Mouse (Mus musculus): ENCODE results near the gene Dnmt1.

Dnmt1 gene

GRCm38 (mm10) chr9:20943396-20943795 lies 16.3 kb downstream of the Dnmt1 start:
- no peak for DNase-seq (ENCODE audit: low spot score)

GRCm38 (mm10) chr9:20923258-20923657 lies 36.4 kb downstream of the Dnmt1 start:
- no peak for DNase-seq (ENCODE audit: low spot score)

- DNase-seq (ENCODE audit: low spot score): no peak
These were observed 43.5 kb downstream of the Dnmt1 start for GRCm38 (mm10) chr9:20916160-20916559.

- DNase-seq (ENCODE audit: low spot score): no peak
These were observed 49.7 kb downstream of the Dnmt1 start for GRCm38 (mm10) chr9:20909948-20910347.

GRCm38 (mm10) chr9:20902174-20902491 lies 57.6 kb downstream of the Dnmt1 start:
- DNase-seq (ENCODE audit: low spot score): no peak

- no peak for DNase-seq (ENCODE audit: low spot score)
These were observed 58.1 kb downstream of the Dnmt1 start for GRCm38 (mm10) chr9:20901466-20902173.

- DNase-seq (ENCODE audit: low spot score): no peak
These were observed 61.1 kb downstream of the Dnmt1 start, which contains the start of gene Eif3g for GRCm38 (mm10) chr9:20898511-20899073. Gene Eif3g (minus strand): TSS chr9:20898623.

- no peak for DNase-seq (ENCODE audit: low spot score)
These were observed 61.8 kb downstream of the Dnmt1 start for GRCm38 (mm10) chr9:20897736-20898510.

GRCm38 (mm10) chr9:20895382-20895781 lies 64.3 kb downstream of the Dnmt1 start:
- DNase-seq (ENCODE audit: low spot score): no peak

GRCm38 (mm10) chr9:20894629-20895028 lies 65.1 kb downstream of the Dnmt1 start:
- no peak for DNase-seq (ENCODE audit: low spot score)

- DNase-seq (ENCODE audit: low spot score): no peak
These were observed 65.9 kb downstream of the Dnmt1 start for GRCm38 (mm10) chr9:20893590-20894343.

GRCm38 (mm10) chr9:20893069-20893468 lies 66.6 kb downstream of the Dnmt1 start:
- DNase-seq (ENCODE audit: low spot score): no peak

GRCm38 (mm10) chr9:20892104-20892653 lies 67.5 kb downstream of the Dnmt1 start:
- no peak for DNase-seq (ENCODE audit: low spot score)

- DNase-seq (ENCODE audit: low spot score): no peak
These were observed 68.2 kb downstream of the Dnmt1 start for GRCm38 (mm10) chr9:20891339-20892103.

GRCm38 (mm10) chr9:20890411-20890810 lies 69.3 kb downstream of the Dnmt1 start:
- no peak for DNase-seq (ENCODE audit: low spot score)

- no peak for DNase-seq (ENCODE audit: low spot score)
These were observed 70.2 kb downstream of the Dnmt1 start for GRCm38 (mm10) chr9:20889185-20890141.

GRCm38 (mm10) chr9:20888386-20888765 lies 71.3 kb downstream of the Dnmt1 start:
- no peak for DNase-seq (ENCODE audit: low spot score)

- peak; percentile 94 for DNase-seq (ENCODE audit: low spot score)
These were observed 71.8 kb downstream of the Dnmt1 start, which contains the start of gene Ppan for GRCm38 (mm10) chr9:20887704-20888385. Gene Ppan (plus strand): TSS chr9:20888175.

- DNase-seq (ENCODE audit: low spot score): no peak
These were observed 72.5 kb downstream of the Dnmt1 start for GRCm38 (mm10) chr9:20887191-20887590.

- no peak for DNase-seq (ENCODE audit: low spot score)
These were observed 73.1 kb downstream of the Dnmt1 start for GRCm38 (mm10) chr9:20886563-20886962.
